Mouse (Mus musculus): ENCODE results near the gene Cav1. TPM values are rescaled to one million over a fixed set of nuclear protein-coding genes. Genes with fewer than 3 reads are reported as not detected.

Cav1 gene
- polyA plus RNA-seq, 2 experiments from 2014 or later, result not detected

GRCm38 (mm10) chr6:17317944-17318343, 11.8 kb downstream of the Cav1 start:
- no peak for ATAC-seq

GRCm38 (mm10) chr6:17321976-17322375, 15.8 kb downstream of the Cav1 start:
- no peak for ATAC-seq

- no peak for ATAC-seq
Measured at GRCm38 (mm10) chr6:17327216-17327615, 21.1 kb downstream of the Cav1 start.

GRCm38 (mm10) chr6:17329801-17330200, 23.7 kb downstream of the Cav1 start:
- ATAC-seq, result no peak

- no peak for ATAC-seq
Measured at GRCm38 (mm10) chr6:17337724-17338123, 31.6 kb downstream of the Cav1 start.

GRCm38 (mm10) chr6:17340406-17340805, 34.3 kb downstream of the Cav1 start:
- ATAC-seq, result no peak

GRCm38 (mm10) chr6:17348011-17348410, 41.9 kb downstream of the Cav1 start:
- ATAC-seq, result no peak

GRCm38 (mm10) chr6:17350803-17351202, 44.7 kb downstream of the Cav1 start:
- no peak for ATAC-seq

- peak; percentile 65 for ATAC-seq
Measured at GRCm38 (mm10) chr6:17358896-17359690, 53.0 kb downstream of the Cav1 start.

- peak; percentile 37 for ATAC-seq
Measured at GRCm38 (mm10) chr6:17362771-17363170, 56.6 kb downstream of the Cav1 start.

GRCm38 (mm10) chr6:17363446-17364179, 57.5 kb downstream of the Cav1 start:
- ATAC-seq, result no peak

- ATAC-seq, result no peak
Measured at GRCm38 (mm10) chr6:17374326-17374725, 68.2 kb downstream of the Cav1 start.

- no peak for ATAC-seq
Measured at GRCm38 (mm10) chr6:17377371-17377770, 71.2 kb downstream of the Cav1 start.

GRCm38 (mm10) chr6:17380102-17380501, 74.0 kb downstream of the Cav1 start:
- ATAC-seq, result no peak

GRCm38 (mm10) chr6:17381690-17382089, 75.6 kb downstream of the Cav1 start:
- ATAC-seq, result no peak

GRCm38 (mm10) chr6:17385531-17385930, 79.4 kb downstream of the Cav1 start:
- no peak for ATAC-seq

- no peak for ATAC-seq
Measured at GRCm38 (mm10) chr6:17387991-17388710, 82.0 kb downstream of the Cav1 start.

Other genes starting within 250 kb of the Cav1 start
- gene Tes, start 241.2 kb upstream of the Cav1 start, polyA plus RNA-seq (2017; shearing (Covaris generic)), result 100 to 1,000 TPM; 203 TPM
- 1 to 10 TPM in 1 of 2 experiments, under 1 TPM in 1; 0.65 to 1.2 TPM for gene Cav2, start 25.1 kb upstream of the Cav1 start, polyA plus RNA-seq (2017; shearing (Covaris generic))
- under 1 TPM in 1 of 2 experiments, not detected in 1; 0.28 TPM for gene Met, start 157.5 kb downstream of the Cav1 start, polyA plus RNA-seq (2017; shearing (Covaris generic))

Data from CD4-positive, CD25-positive, alpha-beta regulatory T cell, adult 4 months (primary cell).